Mouse (Mus musculus): ENCODE results near the gene Rfx3.

- TF ChIP-seq POLR2A (IDR thresholded peaks at IDR 0.05; ENCODE audit: extremely low read depth, insufficient read depth, low read length): no peak
- TF ChIP-seq CTCF (IDR thresholded peaks at IDR 0.05; ENCODE audit: extremely low read depth, insufficient read depth, low read length): no peak
These were observed 104.0 kb downstream of the Rfx3 start for GRCm38 (mm10) chr19:27906976-27907375.
